Mouse (Mus musculus) kidney, embryonic 16.5 days (tissue): ENCODE measurements around the gene Eno2. TPM values are rescaled to one million over a fixed set of nuclear protein-coding genes. Genes with fewer than 3 reads are reported as not detected.
A peak's percentile ranks its signal among the peaks of the same experiment; 100 is the strongest.

ENCODE experiments used
- ATAC-seq: fragments of 200-750 bp; cut with Nextera tagmentation; 2 replicates; pipeline ENCODE4 v1.8.0; 2017; ENCODE audit warnings: moderate TSS enrichment; ENCODE audit not compliant: low FRiP score, low TSS enrichment
- H3K27ac ChIP-seq: fragments of 300-500 bp; sonication (generic); 2 replicates; pipeline ENCODE4 v1.5.1; 2014; ENCODE audit warnings: low read length
- H3K27me3 ChIP-seq: fragments of 300-500 bp; sonication (generic); 2 replicates; pipeline ENCODE4 v1.6.1; 2014; ENCODE audit warnings: low read length, control low read depth, mixed read lengths; ENCODE audit not compliant: insufficient read depth
- H3K36me3 ChIP-seq: fragments of 300-500 bp; sonication (generic); 2 replicates; pipeline ENCODE4 v1.6.1; 2014; ENCODE audit warnings: low read length, control low read depth, mixed read lengths; ENCODE audit not compliant: insufficient read depth
- H3K4me1 ChIP-seq: fragments of 300-500 bp; sonication (generic); 2 replicates; pipeline ENCODE4 v1.6.1; 2014; ENCODE audit warnings: low read length, control low read depth, mixed read lengths; ENCODE audit not compliant: insufficient read depth
- H3K4me2 ChIP-seq: fragments of 300-500 bp; sonication (generic); replicated peaks from 2 replicates; pipeline ENCODE4 v1.6.1; 2014; ENCODE audit warnings: low read depth, low read length
- H3K4me3 ChIP-seq: fragments of 300-500 bp; sonication (generic); 2 replicates; pipeline ENCODE4 v1.5.1; 2014; ENCODE audit warnings: mild to moderate bottlenecking, low read length
- H3K9ac ChIP-seq: fragments of 300-500 bp; sonication (generic); replicated peaks from 2 replicates; pipeline ENCODE4 v1.6.1; 2014; ENCODE audit warnings: low read length
- H3K9me3 ChIP-seq: fragments of 300-500 bp; sonication (generic); 2 replicates; pipeline ENCODE4 v1.6.1; 2016; ENCODE audit warnings: low read length, control low read depth
- WGBS: fragments of 180-500 bp; shearing (Covaris S2); extraction: QIAGEN DNeasy Blood & Tissue Kit; methylation state at CpG from one replicate; pipeline ENCODE4 v1.1.7; 2014; 5-methylcytosine and 5-hydroxymethylcytosine counted together
- polyA plus RNA-seq: library from polyadenylated mRNA; unstranded; fragments of >200 nt; fragmentation: Nextera tagmentation; extraction: Ambion mirVana; gene quantifications from 2 replicates; pipeline ENCODE4 v1.2.1, GENCODE M21; 2015

Eno2 gene
- polyA plus RNA-seq, 1 experiment from 2014 or later: 10.9 TPM

DNA sequence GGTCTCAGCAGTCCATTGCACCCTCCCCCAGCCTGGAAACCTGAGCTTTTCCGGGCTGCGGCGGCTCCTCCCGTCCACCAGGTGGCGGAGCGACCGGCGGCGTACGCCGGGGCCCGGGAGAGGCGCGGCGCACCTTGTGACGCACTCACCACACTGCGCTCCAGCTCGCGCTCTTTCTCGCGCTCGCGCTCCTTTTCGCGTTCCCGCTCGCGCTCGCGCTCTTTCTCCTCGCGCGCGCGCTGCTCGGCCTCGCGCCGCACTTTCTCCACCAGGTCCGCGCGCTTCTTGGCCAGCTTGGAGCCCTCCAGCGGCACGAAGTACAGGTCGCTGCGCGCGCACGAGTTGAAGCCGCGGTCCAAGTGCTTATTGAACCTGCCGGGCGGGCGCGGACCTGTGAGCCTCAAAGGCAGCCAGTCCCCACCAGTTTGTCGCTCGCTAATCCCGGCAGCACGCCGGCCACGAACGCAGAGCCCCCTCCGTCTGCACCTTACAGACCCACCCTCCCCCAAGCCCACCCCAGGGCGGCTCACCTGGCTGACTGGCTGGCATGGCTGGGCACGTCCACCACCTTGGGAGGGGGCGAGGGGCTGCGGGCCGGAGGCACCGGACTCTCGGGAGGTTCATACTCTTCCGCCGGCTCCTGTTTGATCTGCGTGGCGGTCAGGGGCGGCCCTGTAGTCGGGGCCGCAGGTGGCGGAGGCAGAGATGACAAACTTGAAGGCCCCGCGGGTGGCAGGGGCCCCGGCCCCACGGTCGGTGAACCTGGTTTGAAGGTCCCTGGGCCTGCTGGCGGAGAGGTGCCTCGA, 23.8 kb downstream of the Eno2 start:
- Histone ChIP-seq H3K4me3 (peak overlapping the region; percentile 58), H3K4me1 (peaks cover 30% of the 10 kb centered on the region), H3K36me3 (peaks cover 36% of the 10 kb centered on the region), H3K27me3 (no peaks in the 10 kb centered on the region), H3K9ac (peak overlapping the region; percentile 88), H3K27ac (peak overlapping the region; percentile 96), H3K9me3 (no peaks in the 10 kb centered on the region), H3K4me2 (peak overlapping the region; percentile 94)
- peak; percentile 84 for ATAC-seq
- 2% methylated on average over 84 of the region's 85 CpGs for WGBS

DNA sequence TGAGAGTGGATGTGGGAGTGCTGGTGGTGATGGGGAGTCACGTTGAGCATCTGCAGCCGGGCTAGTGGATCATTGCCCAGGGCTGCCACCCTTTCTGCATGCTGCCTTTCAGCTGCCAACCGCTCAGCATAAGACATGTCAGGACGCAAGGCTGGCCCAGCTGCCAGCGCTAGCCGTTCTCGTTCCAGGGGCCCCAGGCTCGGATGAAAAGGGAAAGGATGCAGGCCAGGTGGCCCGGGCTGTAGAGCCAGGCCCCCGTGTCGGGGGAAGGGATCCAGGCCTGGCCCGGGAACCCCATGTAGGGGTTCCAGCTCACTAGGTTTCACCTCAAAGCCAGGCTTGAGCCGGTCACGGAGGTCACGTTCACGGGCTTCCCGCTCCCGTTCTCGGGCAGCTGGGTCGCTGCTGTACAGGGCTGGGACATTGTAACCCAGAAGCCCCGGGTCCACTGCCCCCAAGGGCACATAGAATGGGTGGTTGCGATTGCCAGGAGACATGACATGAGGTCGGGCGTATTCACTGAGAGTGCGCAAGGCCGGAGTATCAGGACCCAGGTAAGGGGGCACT, 24.6 kb downstream of the Eno2 start:
- peak overlapping the region; percentile 58 for H3K4me3 ChIP-seq
- ATAC-seq: no peak
- peaks cover 35% of the 10 kb centered on the region for H3K4me1 ChIP-seq
- H3K4me2 ChIP-seq: peak overlapping the region; percentile 94
- H3K36me3 ChIP-seq: peaks cover 36% of the 10 kb centered on the region
- 49% methylated on average over 26 of the region's 26 CpGs for WGBS
- no peaks in the 10 kb centered on the region for H3K9me3 ChIP-seq
- no peaks in the 10 kb centered on the region for H3K27me3 ChIP-seq
- H3K27ac ChIP-seq: peak overlapping the region; percentile 82
- H3K9ac ChIP-seq: peak overlapping the region; percentile 67

- peaks cover 46% of the 10 kb centered on the region for H3K4me1 ChIP-seq
- peaks cover 29% of the 10 kb centered on the region for H3K36me3 ChIP-seq
Observed at GRCm38 (mm10) chr6:124743647-124744046, 25.8 kb downstream of the Eno2 start.

DNA sequence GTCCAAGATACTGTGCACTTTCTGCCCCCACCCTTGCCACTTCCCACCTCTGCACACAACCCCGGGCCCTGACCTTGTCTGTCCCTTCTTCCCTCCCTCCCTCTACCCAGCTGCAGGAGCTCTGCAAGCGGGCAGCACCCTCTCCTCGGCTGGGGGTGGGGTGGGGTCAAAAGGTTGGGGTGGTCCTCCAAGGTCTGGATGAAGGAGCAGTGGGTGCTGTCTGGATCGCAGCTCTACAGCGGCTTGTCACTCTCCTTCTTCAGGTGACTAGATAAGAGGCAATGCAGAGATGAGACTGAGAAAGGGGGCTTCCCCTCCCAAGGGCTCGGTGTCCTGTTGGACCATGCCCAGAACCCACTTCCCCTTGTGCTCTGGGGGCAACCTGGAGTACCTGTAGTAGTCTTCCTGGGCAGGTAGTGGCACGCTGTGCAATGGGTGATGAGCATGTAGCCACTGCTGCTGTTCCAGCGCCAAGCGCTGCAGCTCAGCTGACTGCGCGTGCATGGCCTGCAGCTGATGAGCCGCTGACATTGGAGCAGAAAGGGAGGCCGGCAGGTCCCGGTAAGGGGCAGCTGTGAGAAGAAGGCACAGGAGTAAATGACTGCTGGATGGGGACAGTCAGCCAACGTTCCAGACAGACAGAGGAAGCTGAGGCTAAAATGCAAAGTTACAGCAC, 26.5 kb downstream of the Eno2 start:
- ATAC-seq: no peak
- Histone ChIP-seq H3K9ac (no peak overlapping the region), H3K4me2 (no peak overlapping the region), H3K9me3 (no peaks in the 10 kb centered on the region), H3K27ac (no peak overlapping the region), H3K4me1 (peaks cover 53% of the 10 kb centered on the region), H3K36me3 (peaks cover 23% of the 10 kb centered on the region), H3K27me3 (no peaks in the 10 kb centered on the region), H3K4me3 (no peak overlapping the region)
- WGBS: 88% methylated on average over 15 of the region's 15 CpGs

More at GRCm38 (mm10) chr6:124743647-124744046, 25.8 kb downstream of the Eno2 start:
- Histone ChIP-seq H3K27me3 (no peaks in the 10 kb centered on the region), H3K9ac (no peak overlapping the region), H3K4me2 (no peak overlapping the region), H3K27ac (no peak overlapping the region), H3K4me3 (no peak overlapping the region), H3K9me3 (no peaks in the 10 kb centered on the region)
- WGBS: 78% methylated on average over 8 of the region's 8 CpGs
- ATAC-seq: no peak

DNA sequence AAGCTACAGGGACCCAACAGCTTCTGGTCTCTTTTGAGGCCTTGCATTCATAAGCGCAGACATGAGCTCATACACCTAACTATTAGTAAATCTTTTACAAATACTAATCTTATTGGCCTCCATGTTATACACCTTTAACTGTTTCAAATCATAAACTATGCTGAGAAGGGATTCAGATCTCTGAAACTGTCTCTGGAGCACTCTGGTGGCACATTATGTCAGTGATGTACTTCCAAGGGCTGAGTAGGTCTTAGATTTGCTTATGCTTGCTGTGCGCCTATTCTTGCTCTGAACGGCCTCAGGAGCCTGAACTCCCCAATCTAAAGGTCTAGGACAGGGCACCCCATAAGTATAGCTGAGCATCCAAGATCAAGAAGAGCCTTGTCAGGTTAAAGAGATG, 27.6 kb downstream of the Eno2 start:
- peak overlapping the region; percentile 89 for H3K9ac ChIP-seq
- peak overlapping the region; percentile 67 for H3K4me3 ChIP-seq

DNA sequence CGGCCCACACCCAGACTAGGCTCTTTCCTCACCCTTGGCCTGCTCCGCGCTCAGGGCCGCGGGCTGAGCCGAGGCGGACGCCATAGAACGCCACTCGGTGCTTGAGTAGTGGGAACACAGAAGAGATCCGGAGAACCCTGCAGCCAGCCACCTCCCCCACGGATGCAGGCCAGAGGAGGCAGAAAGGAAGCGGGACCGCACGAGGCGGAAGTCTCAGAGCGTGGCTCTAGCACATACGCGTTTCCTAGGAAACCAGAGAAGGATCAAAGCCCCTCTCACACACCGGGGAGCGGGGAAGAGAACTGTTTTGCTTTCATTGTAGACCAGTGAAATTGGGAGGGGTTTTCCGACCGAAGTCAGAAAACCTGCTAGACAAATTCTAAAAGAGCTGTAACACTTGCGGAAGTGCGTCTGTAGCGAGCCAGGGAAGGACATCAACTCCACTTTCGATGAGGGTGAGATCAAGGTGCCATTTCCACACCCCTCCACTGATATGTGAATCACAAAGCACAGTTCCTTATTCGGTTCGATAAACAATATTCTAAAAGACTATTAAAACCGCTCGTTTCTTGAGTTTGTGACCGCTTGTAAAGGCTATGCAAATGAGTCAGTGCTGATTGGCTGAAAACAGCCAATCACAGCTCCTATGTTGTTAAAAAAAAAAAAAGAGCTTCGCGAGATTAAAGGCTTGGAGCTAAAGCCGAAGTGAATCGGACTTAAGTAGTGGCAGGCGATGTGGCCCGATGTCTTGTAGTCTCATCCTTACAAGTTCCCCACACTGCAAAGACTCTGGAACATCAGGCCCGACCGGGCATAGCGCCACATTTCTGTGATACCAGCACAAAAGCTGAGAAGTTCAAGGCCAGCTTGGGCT, 28.3 kb downstream of the Eno2 start, which contains the start of gene Grcc10:
TSS of gene Grcc10 (minus strand) at position 487 of the 874 bp plus-strand sequence.
- Histone ChIP-seq H3K27ac (peak within 1 kb of the TSS; percentile 99), H3K9ac (peak within 1 kb of the TSS; percentile 89), H3K4me3 (peak within 1 kb of the TSS; percentile 67), H3K27me3 (no peaks in the 10 kb centered on the region), H3K4me2 (peak within 1 kb of the TSS; percentile 78), H3K4me1 (peaks cover 41% of the 10 kb centered on the region), H3K9me3 (no peaks in the 10 kb centered on the region), H3K36me3 (peaks cover 13% of the 10 kb centered on the region; the same call in 1 of the 2 replicates)
- WGBS: under 1% methylated on average over 41 of the region's 41 CpGs
- peak; percentile 83 for ATAC-seq

More for the DNA sequence above, 27.6 kb downstream of the Eno2 start:
- Histone ChIP-seq H3K27me3 (no peaks in the 10 kb centered on the region), H3K9me3 (no peaks in the 10 kb centered on the region), H3K4me1 (peaks cover 48% of the 10 kb centered on the region), H3K4me2 (peak overlapping the region; percentile 78), H3K27ac (peak overlapping the region; percentile 99), H3K36me3 (peaks cover 13% of the 10 kb centered on the region; the same call in 1 of the 2 replicates)
- WGBS: 69% methylated on average over 3 of the region's 3 CpGs
- no peak for ATAC-seq

GRCm38 (mm10) chr6:124740211-124740887, 29.1 kb downstream of the Eno2 start:
- Histone ChIP-seq H3K27me3 (no peaks in the 10 kb centered on the region), H3K27ac (peak overlapping the region; percentile 99), H3K9ac (peak overlapping the region; percentile 89), H3K4me1 (peaks cover 36% of the 10 kb centered on the region), H3K4me3 (peak overlapping the region; percentile 67), H3K4me2 (peak overlapping the region; percentile 78), H3K36me3 (peaks cover 13% of the 10 kb centered on the region; the same call in 1 of the 2 replicates), H3K9me3 (no peaks in the 10 kb centered on the region)
- under 1% methylated on average over 28 of the region's 29 CpGs for WGBS
- ATAC-seq: no peak; the same call in none of the 2 replicates

- H3K4me2 ChIP-seq: no peak overlapping the region
- peak overlapping the region; percentile 45; the same call in 1 of the 2 replicates for H3K9ac ChIP-seq
- WGBS: 81% methylated on average over 10 of the region's 10 CpGs
- no peaks in the 10 kb centered on the region for H3K27me3 ChIP-seq
- peaks cover 29% of the 10 kb centered on the region for H3K4me1 ChIP-seq
- H3K4me3 ChIP-seq: no peak overlapping the region
- H3K27ac ChIP-seq: peak overlapping the region; percentile 99
- no peak for ATAC-seq
- H3K9me3 ChIP-seq: no peaks in the 10 kb centered on the region
- H3K36me3 ChIP-seq: peaks cover 13% of the 10 kb centered on the region; the same call in 1 of the 2 replicates
Observed at GRCm38 (mm10) chr6:124739231-124739796, 30.2 kb downstream of the Eno2 start.
